Mouse (Mus musculus): ENCODE measurements around the gene Fa2h. TPM values are rescaled to one million over a fixed set of nuclear protein-coding genes. Genes with fewer than 3 reads are reported as not detected.
"Not testable (repeated sequence)": the region's sequence is repeated elsewhere in the genome, so short reads cannot be mapped to it uniquely, and the experiment has no call there.

Fa2h gene
- polyA plus RNA-seq, 1 experiment from 2014 or later = not detected

DNA sequence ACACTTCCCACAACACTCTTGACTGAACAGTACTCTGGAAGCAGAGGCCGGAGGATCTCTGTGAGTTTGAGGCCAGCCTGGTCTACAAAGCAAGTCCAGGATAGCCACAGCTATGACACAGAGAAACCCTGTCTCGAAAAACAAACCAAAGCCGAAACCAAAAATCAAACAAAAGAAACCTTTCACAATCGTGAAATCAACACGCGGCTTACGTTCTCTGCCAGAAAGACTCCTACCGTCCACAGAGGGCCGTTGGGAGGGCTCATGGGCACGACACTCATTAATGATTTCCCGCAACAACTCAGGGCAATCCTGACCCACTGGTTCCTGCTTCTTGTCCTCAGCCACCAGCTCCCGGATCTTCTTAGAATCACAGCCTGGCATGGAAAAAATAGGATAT lies 78.9 kb downstream of the Fa2h start:
- Histone ChIP-seq H3K4me2 (ENCODE audit: low read depth, severe bottlenecking) (no peak overlapping the region), H3K27me3 (ENCODE audit: control insufficient read depth, insufficient read depth, low read length) (no peaks in the 10 kb centered on the region), H3K9ac (ENCODE audit: low read length) (no peak overlapping the region), H3K9me3 (ENCODE audit: control insufficient read depth, low read length) (no peaks in the 10 kb centered on the region), H3K4me3 (ENCODE audit: low read depth, low read length) (no peak overlapping the region), H3K27ac (replicated peaks; ENCODE audit: low read depth, low read length) (no peak overlapping the region), H3K4me1 (ENCODE audit: control insufficient read depth, insufficient read depth, low read length) (no peaks in the 10 kb centered on the region), H3K36me3 (ENCODE audit: control insufficient read depth, insufficient read depth, low read length) (no peaks in the 10 kb centered on the region)
- WGBS = 89% methylated on average over 12 of the region's 12 CpGs
- DNase-seq (ENCODE audit: low spot score) (no peak), ATAC-seq (ENCODE audit: insufficient number of reproducible peaks, low FRiP score, low TSS enrichment, low read depth) (no peak)

DNA sequence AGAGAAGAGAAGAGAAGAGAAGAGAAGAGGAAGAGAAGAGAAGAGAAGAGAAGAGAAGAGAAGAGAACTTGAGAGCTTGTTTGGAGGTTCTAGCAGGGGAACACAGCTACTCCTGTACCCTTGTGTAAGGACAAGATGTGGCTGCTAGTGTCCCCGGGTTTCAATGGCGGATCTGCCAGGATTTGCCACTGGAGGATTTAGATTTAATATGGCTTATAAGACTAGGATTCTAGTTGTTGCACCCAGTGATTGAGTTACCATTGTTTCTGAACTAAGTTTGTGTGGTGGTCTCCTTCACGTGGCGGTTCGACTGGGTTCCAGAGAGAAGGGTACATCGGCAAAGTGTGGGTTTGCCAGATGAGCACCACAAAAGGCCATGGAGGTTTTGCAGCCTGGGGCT lies 79.7 kb downstream of the Fa2h start:
- not testable (repeated sequence) for DNase-seq (ENCODE audit: low spot score); H3K4me3 ChIP-seq (ENCODE audit: low read depth, low read length); H3K27me3 ChIP-seq (ENCODE audit: control insufficient read depth, insufficient read depth, low read length); H3K9me3 ChIP-seq (ENCODE audit: control insufficient read depth, low read length); H3K4me1 ChIP-seq (ENCODE audit: control insufficient read depth, insufficient read depth, low read length); H3K4me2 ChIP-seq (ENCODE audit: low read depth, severe bottlenecking); ATAC-seq (ENCODE audit: insufficient number of reproducible peaks, low FRiP score, low TSS enrichment, low read depth); H3K36me3 ChIP-seq (ENCODE audit: control insufficient read depth, insufficient read depth, low read length); H3K9ac ChIP-seq (ENCODE audit: low read length); H3K27ac ChIP-seq (replicated peaks; ENCODE audit: low read depth, low read length)
- 98% methylated on average over 6 of the region's 6 CpGs for WGBS

GRCm38 (mm10) chr8:111312758-111313162 lies 80.9 kb downstream of the Fa2h start:
- 76% methylated on average over 3 of the region's 3 CpGs for WGBS

DNA sequence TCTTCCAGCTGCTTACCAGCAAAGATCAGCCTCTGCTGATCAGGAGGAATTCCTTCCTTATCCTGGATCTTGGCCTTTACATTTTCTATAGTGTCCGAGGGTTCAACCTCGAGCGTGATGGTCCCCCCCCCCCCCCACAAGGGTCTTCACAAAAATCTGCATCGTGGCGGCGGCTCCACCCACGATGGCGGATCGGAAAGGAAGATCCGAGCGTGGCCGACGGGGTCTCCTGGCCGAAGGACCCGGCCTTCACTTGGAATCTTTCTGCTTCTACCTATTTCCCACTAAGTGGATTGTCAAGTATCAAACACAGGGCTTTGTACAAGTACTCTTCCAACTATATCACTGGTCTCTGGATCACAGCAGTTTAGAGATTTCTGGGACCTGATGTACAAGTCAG lies 83.6 kb downstream of the Fa2h start:
- H3K27ac ChIP-seq (replicated peaks; ENCODE audit: low read depth, low read length); H3K36me3 ChIP-seq (ENCODE audit: control insufficient read depth, insufficient read depth, low read length); ATAC-seq (ENCODE audit: insufficient number of reproducible peaks, low FRiP score, low TSS enrichment, low read depth); H3K4me3 ChIP-seq (ENCODE audit: low read depth, low read length); H3K9ac ChIP-seq (ENCODE audit: low read length); H3K27me3 ChIP-seq (ENCODE audit: control insufficient read depth, insufficient read depth, low read length); DNase-seq (ENCODE audit: low spot score); H3K9me3 ChIP-seq (ENCODE audit: control insufficient read depth, low read length); H3K4me2 ChIP-seq (ENCODE audit: low read depth, severe bottlenecking); H3K4me1 ChIP-seq (ENCODE audit: control insufficient read depth, insufficient read depth, low read length): not testable (repeated sequence)
- WGBS = 87% methylated on average over 15 of the region's 15 CpGs

More at GRCm38 (mm10) chr8:111312758-111313162, 80.9 kb downstream of the Fa2h start:
- Histone ChIP-seq H3K27ac (replicated peaks; ENCODE audit: low read depth, low read length) (no peak overlapping the region), H3K4me3 (ENCODE audit: low read depth, low read length) (no peak overlapping the region), H3K4me2 (ENCODE audit: low read depth, severe bottlenecking) (no peak overlapping the region), H3K4me1 (ENCODE audit: control insufficient read depth, insufficient read depth, low read length) (no peaks in the 10 kb centered on the region), H3K9ac (ENCODE audit: low read length) (no peak overlapping the region), H3K9me3 (ENCODE audit: control insufficient read depth, low read length) (no peaks in the 10 kb centered on the region), H3K36me3 (ENCODE audit: control insufficient read depth, insufficient read depth, low read length) (no peaks in the 10 kb centered on the region), H3K27me3 (ENCODE audit: control insufficient read depth, insufficient read depth, low read length) (no peaks in the 10 kb centered on the region)
- ATAC-seq (ENCODE audit: insufficient number of reproducible peaks, low FRiP score, low TSS enrichment, low read depth) = no peak
- no peak for DNase-seq (ENCODE audit: low spot score)

DNA sequence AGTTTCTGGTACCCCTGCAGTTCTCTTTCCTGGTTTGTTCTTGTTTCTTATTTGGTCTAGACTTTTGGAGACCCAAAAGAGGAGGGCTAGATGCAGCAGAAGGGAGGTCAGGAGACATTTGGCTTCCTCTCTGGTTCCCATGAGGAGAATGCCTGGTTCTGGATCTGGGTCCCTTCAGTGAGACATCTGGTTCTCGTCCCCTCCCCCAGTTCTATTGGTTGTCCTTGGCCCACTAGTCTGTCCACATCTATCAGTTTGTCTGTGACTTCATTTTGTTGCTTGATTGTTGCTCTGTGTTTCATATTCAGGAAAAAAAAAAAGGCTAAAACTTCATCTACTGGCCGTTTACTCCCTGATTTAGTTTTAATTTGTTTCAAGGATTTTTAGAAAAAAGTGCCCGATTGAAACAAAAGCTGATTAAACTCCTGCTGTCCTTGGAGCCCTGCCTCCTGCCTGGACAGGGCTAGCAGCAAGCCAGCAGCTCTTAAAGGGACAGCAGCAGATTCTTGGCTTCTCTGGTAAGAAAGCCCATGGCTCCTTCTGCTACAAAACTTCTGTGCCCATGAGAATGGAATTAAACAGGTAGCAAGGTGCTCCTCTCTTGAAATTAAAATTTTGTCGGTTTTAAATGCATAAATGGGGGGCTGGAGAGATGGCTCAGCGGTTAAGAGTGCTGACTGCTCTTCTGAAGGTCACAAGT lies 88.4 kb downstream of the Fa2h start:
- no peak for ATAC-seq (ENCODE audit: insufficient number of reproducible peaks, low FRiP score, low TSS enrichment, low read depth)
- H3K9me3 ChIP-seq (ENCODE audit: control insufficient read depth, low read length) = no peaks in the 10 kb centered on the region
- H3K36me3 ChIP-seq (ENCODE audit: control insufficient read depth, insufficient read depth, low read length) = no peaks in the 10 kb centered on the region
- H3K4me2 ChIP-seq (ENCODE audit: low read depth, severe bottlenecking) = no peak overlapping the region
- no peak overlapping the region for H3K9ac ChIP-seq (ENCODE audit: low read length)
- 33% methylated on average over 5 of the region's 5 CpGs for WGBS
- H3K4me1 ChIP-seq (ENCODE audit: control insufficient read depth, insufficient read depth, low read length) = no peaks in the 10 kb centered on the region
- no peak overlapping the region for H3K27ac ChIP-seq (replicated peaks; ENCODE audit: low read depth, low read length)
- H3K4me3 ChIP-seq (ENCODE audit: low read depth, low read length) = no peak overlapping the region
- no peaks in the 10 kb centered on the region for H3K27me3 ChIP-seq (ENCODE audit: control insufficient read depth, insufficient read depth, low read length)
- DNase-seq (ENCODE audit: low spot score) = no peak

DNA sequence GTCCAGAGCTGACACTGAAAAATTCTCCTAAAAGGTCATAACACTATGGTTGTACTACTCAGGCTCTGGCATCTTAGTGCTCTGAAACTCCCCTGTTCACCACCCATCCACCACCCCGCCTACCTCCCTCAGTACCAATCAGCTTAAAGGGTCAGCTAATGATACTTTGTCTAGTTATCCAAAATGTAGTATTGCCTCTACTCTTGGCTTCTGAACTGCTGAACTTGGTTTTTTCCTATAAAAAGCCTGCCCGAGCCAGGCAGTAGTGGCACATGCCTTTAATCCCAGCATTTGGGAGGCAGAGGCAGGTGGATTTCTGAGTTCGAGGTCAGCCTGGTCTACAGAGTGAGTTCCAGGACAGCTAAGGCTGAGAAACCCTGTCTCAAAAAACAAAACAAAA lies 89.3 kb downstream of the Fa2h start:
- no peak for ATAC-seq (ENCODE audit: insufficient number of reproducible peaks, low FRiP score, low TSS enrichment, low read depth)
- H3K4me3 ChIP-seq (ENCODE audit: low read depth, low read length) = no peak overlapping the region

DNA sequence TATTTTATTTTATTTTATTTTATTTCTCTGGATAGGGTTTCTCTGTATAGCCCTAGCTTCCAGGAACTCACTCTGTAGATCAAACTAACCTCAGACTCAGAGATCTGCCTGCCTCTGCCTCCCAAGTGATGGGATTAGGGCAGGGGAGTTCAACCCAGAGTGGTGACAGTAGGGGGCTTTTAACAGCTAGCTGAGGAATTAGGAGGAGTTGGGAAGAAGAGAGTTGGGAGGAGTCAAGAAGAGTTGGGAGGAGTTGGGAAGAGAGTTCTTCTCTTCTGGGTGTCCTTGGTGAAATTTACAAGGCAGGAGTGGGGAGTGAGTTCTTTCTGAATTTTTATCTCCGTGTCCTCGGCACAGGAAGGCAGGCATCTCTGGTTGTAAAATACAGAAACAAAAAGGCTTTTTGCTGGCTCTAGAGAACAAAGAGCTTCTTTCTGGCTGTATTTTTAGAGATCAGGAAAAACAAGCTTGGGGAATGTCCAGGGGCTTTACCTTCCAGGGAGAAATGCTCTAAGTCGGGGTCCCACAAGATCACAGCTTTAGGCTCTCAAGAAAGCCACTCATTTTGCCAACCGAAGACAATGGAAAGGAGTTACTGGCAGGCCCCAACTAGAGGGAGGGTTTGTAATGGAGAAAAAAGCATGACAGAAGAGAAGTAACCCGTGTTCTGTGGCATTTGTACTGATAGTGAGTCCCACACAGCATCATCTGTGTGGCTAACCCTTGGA lies 90.4 kb downstream of the Fa2h start:
- not testable (repeated sequence) for H3K4me1 ChIP-seq (ENCODE audit: control insufficient read depth, insufficient read depth, low read length); H3K9ac ChIP-seq (ENCODE audit: low read length); DNase-seq (ENCODE audit: low spot score); H3K4me3 ChIP-seq (ENCODE audit: low read depth, low read length); H3K4me2 ChIP-seq (ENCODE audit: low read depth, severe bottlenecking); H3K27me3 ChIP-seq (ENCODE audit: control insufficient read depth, insufficient read depth, low read length); ATAC-seq (ENCODE audit: insufficient number of reproducible peaks, low FRiP score, low TSS enrichment, low read depth); H3K27ac ChIP-seq (replicated peaks; ENCODE audit: low read depth, low read length); H3K9me3 ChIP-seq (ENCODE audit: control insufficient read depth, low read length); H3K36me3 ChIP-seq (ENCODE audit: control insufficient read depth, insufficient read depth, low read length)
- 91% methylated on average over 5 of the region's 5 CpGs for WGBS

More for the DNA sequence above, 89.3 kb downstream of the Fa2h start:
- DNase-seq (ENCODE audit: low spot score) = no peak
- WGBS = 92% methylated on average over 3 of the region's 3 CpGs
- H3K4me1 ChIP-seq (ENCODE audit: control insufficient read depth, insufficient read depth, low read length) = no peaks in the 10 kb centered on the region
- no peak overlapping the region for H3K9ac ChIP-seq (ENCODE audit: low read length)
- H3K27ac ChIP-seq (replicated peaks; ENCODE audit: low read depth, low read length) = no peak overlapping the region
- H3K36me3 ChIP-seq (ENCODE audit: control insufficient read depth, insufficient read depth, low read length) = no peaks in the 10 kb centered on the region
- no peaks in the 10 kb centered on the region for H3K27me3 ChIP-seq (ENCODE audit: control insufficient read depth, insufficient read depth, low read length)
- H3K4me2 ChIP-seq (ENCODE audit: low read depth, severe bottlenecking) = no peak overlapping the region
- no peaks in the 10 kb centered on the region for H3K9me3 ChIP-seq (ENCODE audit: control insufficient read depth, low read length)

DNA sequence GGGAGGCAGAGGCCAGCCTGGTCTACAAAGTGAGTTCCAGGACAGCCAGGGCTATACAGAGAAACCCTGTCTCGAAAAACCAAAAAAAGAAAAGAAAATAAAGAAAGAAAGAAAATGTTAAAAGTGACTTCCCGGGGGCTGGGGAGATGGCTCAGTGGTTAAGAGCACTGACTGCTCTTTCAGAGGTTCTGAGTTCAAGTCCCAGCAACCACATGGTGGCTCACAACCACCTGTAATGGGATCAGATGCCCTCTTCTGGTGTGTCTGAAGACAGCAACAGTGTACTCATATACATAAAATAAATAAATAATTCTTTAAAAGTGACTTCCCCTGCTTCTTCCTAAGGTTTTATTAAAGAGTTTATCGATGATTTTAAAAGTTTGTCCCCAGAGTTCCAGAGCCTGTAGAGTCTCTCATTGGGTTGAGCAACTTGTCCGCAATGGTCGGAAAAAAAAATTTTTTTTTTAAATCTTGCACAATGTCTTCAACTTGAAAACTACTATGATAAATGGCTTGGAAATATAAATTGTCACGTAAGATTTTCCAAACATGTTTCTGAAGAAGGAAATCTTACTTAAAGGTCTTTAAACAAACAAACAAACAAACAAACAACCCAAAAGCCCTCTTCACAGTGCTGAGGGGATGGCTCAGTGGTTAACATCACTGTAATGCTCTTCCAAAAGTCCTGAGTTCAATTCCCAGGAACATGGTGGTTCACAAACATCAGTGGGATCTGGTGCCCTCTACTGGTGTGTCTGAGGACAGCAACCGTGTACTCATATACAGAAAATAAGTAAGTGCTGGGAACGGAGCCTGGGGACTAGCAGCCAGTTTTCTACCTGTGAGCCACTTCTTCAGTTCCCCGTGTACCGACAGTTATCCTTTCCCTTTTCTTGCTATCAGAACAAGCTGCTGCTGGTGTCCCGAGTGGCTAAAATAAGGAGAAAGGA lies 92.8 kb downstream of the Fa2h start:
- Histone ChIP-seq H3K4me3 (ENCODE audit: low read depth, low read length) (peak overlapping the region; percentile 75; the same call in 1 of the 2 replicates), H3K36me3 (ENCODE audit: control insufficient read depth, insufficient read depth, low read length) (no peaks in the 10 kb centered on the region; the same call in 1 of the 2 replicates), H3K27me3 (ENCODE audit: control insufficient read depth, insufficient read depth, low read length) (no peaks in the 10 kb centered on the region), H3K4me2 (ENCODE audit: low read depth, severe bottlenecking) (peak overlapping the region; percentile 8; the same call in 1 of the 2 replicates), H3K9ac (ENCODE audit: low read length) (no peak overlapping the region), H3K27ac (replicated peaks; ENCODE audit: low read depth, low read length) (no peak overlapping the region), H3K4me1 (ENCODE audit: control insufficient read depth, insufficient read depth, low read length) (no peaks in the 10 kb centered on the region), H3K9me3 (ENCODE audit: control insufficient read depth, low read length) (no peaks in the 10 kb centered on the region)
- no peak for DNase-seq (ENCODE audit: low spot score)
- WGBS = 68% methylated on average over 11 of the region's 11 CpGs
- no peak for ATAC-seq (ENCODE audit: insufficient number of reproducible peaks, low FRiP score, low TSS enrichment, low read depth)
